Mouse (Mus musculus): Measurements from ENCODE around the gene Prex1. TPM values are rescaled to one million over a fixed set of nuclear protein-coding genes. Genes with fewer than 3 reads are reported as not detected.

Prex1 gene
- total RNA-seq, 2 experiments from 2014 or later, result 9.2 to 39.2 TPM

Other genes with a start within 250 kb of the Prex1 start
- 1.6 and 5.0 TPM in 2 replicates for gene Trp53rkb, start 78.7 kb upstream of the Prex1 start, total RNA-seq (2014; fragmentation: Nextera tagmentation)
- 2.4 and 3.1 TPM in 2 replicates for gene Trp53rkb, start 78.7 kb upstream of the Prex1 start, total RNA-seq (2017)
- gene Arfgef2, start 91.8 kb upstream of the Prex1 start, total RNA-seq (2014; fragmentation: Nextera tagmentation), result 21.0 and 31.0 TPM in 2 replicates
- 20.2 and 22.7 TPM in 2 replicates for gene Arfgef2, start 91.8 kb upstream of the Prex1 start, total RNA-seq (2017)
- 137 and 147 TPM in 2 replicates for gene Cse1l, start 192.2 kb upstream of the Prex1 start, total RNA-seq (2014; fragmentation: Nextera tagmentation)
- gene Cse1l, start 192.2 kb upstream of the Prex1 start, total RNA-seq (2017), result 146 and 222 TPM in 2 replicates